Mouse (Mus musculus) liver, adult 2 months (tissue): Measurements from ENCODE around the gene Med1.

Source experiments
- CTCF ChIP-seq: fragments of 200-500 bp; IDR thresholded peaks from 2 replicates; pipeline ENCODE4 v1.5.1; 2011; ENCODE audit warnings: low read depth, low read length, control low read depth
- POLR2A ChIP-seq: fragments of 200-500 bp; IDR thresholded peaks from 2 replicates; pipeline ENCODE4 v1.6.1; 2011; ENCODE audit warnings: low read length, control low read depth; ENCODE audit not compliant: insufficient read depth; ENCODE audit errors: extremely low read depth

GRCm38 (mm10) chr11:98123424-98123823 is 69.7 kb downstream of the Med1 start:
- TF ChIP-seq CTCF (no peak), POLR2A (no peak)
